Mouse (Mus musculus): ENCODE measurements around the gene Cdh24. TPM values are rescaled to one million over a fixed set of nuclear protein-coding genes. Genes with fewer than 3 reads are reported as not detected.
"Not testable (repeated sequence)": the region's sequence is repeated elsewhere in the genome, so short reads cannot be mapped to it uniquely, and the experiment has no call there.

Cdh24 gene
- polyA plus RNA-seq, 1 experiment from 2014 or later = 4.1 TPM

DNA sequence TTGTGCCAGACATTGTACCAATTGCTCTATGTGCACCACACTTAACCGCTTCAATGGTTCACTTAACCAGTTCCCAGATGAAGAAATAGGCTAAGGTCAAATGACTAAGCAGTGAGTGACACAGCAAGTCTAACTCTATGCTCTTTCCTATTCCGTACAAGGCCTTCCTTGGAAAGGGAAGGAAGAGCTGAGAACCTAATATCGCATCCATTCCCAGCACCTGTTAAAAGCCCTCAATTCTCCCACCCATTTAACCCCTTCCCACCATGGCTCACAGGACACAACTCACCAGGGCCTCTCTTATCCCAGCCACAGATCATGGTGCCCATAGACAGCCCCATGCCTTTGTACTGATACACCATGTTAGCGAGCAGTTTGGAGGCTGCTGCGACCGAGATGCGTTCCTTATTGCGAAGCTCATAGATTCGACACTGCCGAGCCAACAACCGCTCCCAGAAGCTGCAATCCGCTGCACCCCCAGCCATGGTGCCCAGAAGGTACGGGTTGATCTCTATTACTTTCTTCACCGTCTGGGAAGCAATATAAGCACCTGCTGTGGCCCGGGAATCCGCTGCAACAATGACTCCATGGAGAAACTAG lies 24.8 kb downstream of the Cdh24 start:
- Histone ChIP-seq H3K36me3 (peaks cover 50% of the 10 kb centered on the region), H3K27me3 (ENCODE audit: low read depth, poor library complexity, severe bottlenecking) (no peaks in the 10 kb centered on the region), H3K27ac (replicated peaks) (no peak overlapping the region), H3K4me1 (peaks cover 14% of the 10 kb centered on the region), H3K4me3 (peak overlapping the region; percentile 29; the same call in 1 of the 2 replicates), H3K9me3 (replicated peaks) (no peaks in the 10 kb centered on the region)
- no peak for DNase-seq (ENCODE audit: low spot score)
- WGBS = 94% methylated on average over 16 of the region's 16 CpGs

DNA sequence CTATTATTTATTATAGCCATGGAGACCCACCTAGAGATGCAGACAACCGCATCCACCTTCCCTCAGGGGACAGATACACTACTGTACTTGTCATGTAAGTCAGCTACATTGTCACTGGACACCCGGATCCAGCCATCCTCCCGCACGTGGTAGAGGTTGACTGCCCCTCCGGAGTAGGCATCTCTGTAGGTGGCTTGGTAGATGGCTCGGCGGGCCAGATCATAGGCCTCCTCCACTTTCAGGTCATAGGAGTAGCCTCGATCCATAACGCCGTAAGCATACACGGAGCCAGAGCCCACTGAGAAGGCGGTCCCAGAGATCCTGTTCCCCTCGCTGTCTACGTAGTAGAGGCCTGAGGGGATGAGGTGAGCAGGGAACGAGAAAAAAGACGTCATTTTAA lies 27.0 kb downstream of the Cdh24 start:
- not testable (repeated sequence) for DNase-seq (ENCODE audit: low spot score); H3K4me3 ChIP-seq; H3K27me3 ChIP-seq (ENCODE audit: low read depth, poor library complexity, severe bottlenecking); H3K27ac ChIP-seq (replicated peaks); H3K9me3 ChIP-seq (replicated peaks)
- peaks cover 14% of the 10 kb centered on the region for H3K4me1 ChIP-seq
- WGBS = 97% methylated on average over 16 of the region's 16 CpGs
- H3K36me3 ChIP-seq = peaks cover 62% of the 10 kb centered on the region

DNA sequence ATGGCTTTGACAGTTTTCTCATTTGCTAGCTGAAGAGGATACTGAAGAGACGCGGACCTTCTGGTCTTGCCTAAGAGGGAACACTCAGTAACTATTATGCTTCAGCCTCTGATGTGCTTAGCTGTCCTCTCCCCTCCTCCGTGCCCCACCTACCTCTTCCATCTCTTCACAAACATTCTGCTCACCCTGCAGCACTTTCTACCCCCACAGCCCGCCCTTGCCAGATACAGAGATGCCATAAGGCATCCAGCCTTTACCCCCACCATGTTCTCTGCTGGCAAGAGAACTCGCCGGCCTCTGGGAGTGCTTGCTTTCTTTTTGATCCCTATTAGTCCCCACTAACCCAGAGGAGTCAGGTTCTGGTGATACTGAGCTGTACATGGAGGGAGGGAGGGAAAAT lies 30.5 kb downstream of the Cdh24 start:
- Histone ChIP-seq H3K27ac (replicated peaks) (no peak overlapping the region), H3K4me1 (peaks cover 12% of the 10 kb centered on the region), H3K4me3 (no peak overlapping the region), H3K36me3 (peaks cover 51% of the 10 kb centered on the region), H3K27me3 (ENCODE audit: low read depth, poor library complexity, severe bottlenecking) (no peaks in the 10 kb centered on the region), H3K9me3 (replicated peaks) (no peaks in the 10 kb centered on the region)
- no peak for DNase-seq (ENCODE audit: low spot score)
- 76% methylated on average over 6 of the region's 6 CpGs for WGBS

DNA sequence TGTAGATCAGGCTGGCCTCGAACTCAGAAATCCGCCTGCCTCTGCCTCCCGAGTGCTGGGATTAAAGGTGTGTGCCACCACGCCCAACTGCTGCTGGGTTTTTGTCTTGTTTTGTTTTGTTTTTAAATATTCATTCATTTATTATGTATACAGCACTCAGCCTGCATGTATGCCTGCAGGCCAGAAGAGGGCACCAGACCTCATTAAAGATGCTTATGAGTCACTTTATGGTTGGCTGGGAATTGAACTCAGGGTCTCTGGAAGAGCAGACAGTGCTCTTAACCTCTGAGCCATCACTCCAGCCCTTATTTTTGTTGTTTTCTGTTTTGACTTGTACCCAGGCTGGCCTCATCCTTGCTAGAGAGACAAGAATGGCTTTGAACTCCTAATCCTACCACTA lies 31.2 kb downstream of the Cdh24 start:
- Histone ChIP-seq H3K4me1 (peaks cover 18% of the 10 kb centered on the region), H3K9me3 (replicated peaks) (no peaks in the 10 kb centered on the region), H3K27ac (replicated peaks) (no peak overlapping the region), H3K4me3 (no peak overlapping the region), H3K27me3 (ENCODE audit: low read depth, poor library complexity, severe bottlenecking) (no peaks in the 10 kb centered on the region), H3K36me3 (peaks cover 44% of the 10 kb centered on the region)
- 79% methylated on average over 4 of the region's 4 CpGs for WGBS
- DNase-seq (ENCODE audit: low spot score) = no peak

DNA sequence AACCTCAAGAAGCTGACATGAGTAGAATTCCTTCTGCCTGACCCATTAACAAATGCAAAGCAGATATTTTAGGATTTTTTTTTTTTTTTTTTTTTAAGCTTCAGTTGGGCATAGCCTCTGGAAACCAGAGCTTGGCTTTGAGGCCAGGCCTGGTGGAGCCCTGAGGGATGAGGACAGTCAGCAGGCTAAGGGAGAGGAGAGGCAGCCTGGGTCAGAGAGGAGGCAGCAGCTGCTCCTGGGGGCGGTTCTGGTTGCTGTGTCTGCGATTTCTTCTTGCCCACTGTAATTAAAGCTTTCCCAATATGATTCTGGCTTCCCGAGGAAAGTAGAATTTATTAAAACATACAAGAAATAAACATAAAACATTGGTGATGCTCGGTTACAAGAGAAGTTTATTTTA lies 31.9 kb downstream of the Cdh24 start:
- Histone ChIP-seq H3K27ac (replicated peaks) (no peak overlapping the region), H3K27me3 (ENCODE audit: low read depth, poor library complexity, severe bottlenecking) (no peaks in the 10 kb centered on the region), H3K4me3 (no peak overlapping the region), H3K36me3 (peaks cover 37% of the 10 kb centered on the region), H3K4me1 (peaks cover 26% of the 10 kb centered on the region), H3K9me3 (replicated peaks) (no peaks in the 10 kb centered on the region)
- no peak for DNase-seq (ENCODE audit: low spot score)
- WGBS = 81% methylated on average over 4 of the region's 4 CpGs

DNA sequence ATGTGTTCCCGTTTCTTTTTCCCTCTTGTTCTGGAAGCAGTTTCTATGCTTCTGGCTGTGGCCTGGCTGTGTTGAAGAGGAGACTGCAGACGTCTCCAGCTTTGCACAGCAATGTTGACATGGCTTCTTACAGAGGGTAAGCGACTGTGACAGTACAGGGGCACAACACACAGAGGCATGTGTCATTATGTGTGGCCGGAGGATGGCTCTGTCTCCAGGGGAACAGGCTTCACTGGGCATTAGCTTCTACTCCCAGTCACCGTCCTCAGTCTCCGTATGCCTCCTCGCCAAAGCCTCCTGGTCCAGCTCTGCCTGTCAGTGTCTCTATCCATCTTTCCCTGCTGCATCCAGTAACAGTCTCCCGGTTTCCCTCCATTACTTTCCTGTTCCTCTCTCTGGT lies 33.9 kb downstream of the Cdh24 start:
- Histone ChIP-seq H3K36me3 (peaks cover 19% of the 10 kb centered on the region), H3K4me1 (peaks cover 44% of the 10 kb centered on the region), H3K4me3 (no peak overlapping the region; the same call in 1 of the 2 replicates), H3K9me3 (replicated peaks) (no peaks in the 10 kb centered on the region), H3K27ac (replicated peaks) (no peak overlapping the region), H3K27me3 (ENCODE audit: low read depth, poor library complexity, severe bottlenecking) (no peaks in the 10 kb centered on the region)
- no peak for DNase-seq (ENCODE audit: low spot score)
- 55% methylated on average over 8 of the region's 8 CpGs for WGBS

DNA sequence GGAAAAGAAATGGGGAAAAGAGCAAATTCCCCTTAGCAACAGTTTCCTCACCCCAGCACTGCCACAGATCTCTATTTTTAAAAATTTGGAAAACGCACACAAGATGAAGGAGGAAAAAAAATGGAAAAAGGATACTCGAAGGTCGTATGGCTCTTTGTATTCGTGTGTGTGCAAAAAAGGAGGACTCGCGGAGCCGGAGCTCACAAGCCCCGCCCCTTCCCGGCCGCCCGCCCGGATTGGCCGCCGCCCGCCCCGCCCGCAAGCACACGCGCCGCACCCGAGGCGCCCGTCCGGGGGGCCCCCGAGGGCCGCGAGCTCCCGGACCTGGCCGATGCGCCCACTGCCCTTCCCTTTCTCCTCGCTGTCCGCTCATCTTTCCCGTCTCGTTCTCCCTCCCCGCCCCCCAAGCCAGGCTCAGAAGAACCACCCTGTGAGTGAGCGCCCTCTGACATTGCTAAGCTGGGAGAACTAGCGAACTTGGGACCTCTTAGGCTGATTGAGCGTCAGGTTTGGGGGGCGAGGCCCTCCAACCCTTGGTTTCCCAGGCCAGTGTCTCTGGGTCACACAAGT lies 35.3 kb downstream of the Cdh24 start, which contains the start of gene 4931414P19Rik:
Gene 4931414P19Rik, minus strand, starts transcription at position 242 of the 570 bp plus-strand sequence.
- peak within 1 kb of the TSS; percentile 88 for H3K27ac ChIP-seq (replicated peaks)
- peak within 1 kb of the TSS; percentile 61 for H3K4me3 ChIP-seq
- peaks cover 7% of the 10 kb centered on the region; the same call in 1 of the 2 replicates for H3K36me3 ChIP-seq
- no peaks in the 10 kb centered on the region for H3K9me3 ChIP-seq (replicated peaks)
- H3K4me1 ChIP-seq = peaks cover 46% of the 10 kb centered on the region
- H3K27me3 ChIP-seq (ENCODE audit: low read depth, poor library complexity, severe bottlenecking) = no peaks in the 10 kb centered on the region
- DNase-seq (ENCODE audit: low spot score) = peak; percentile 83
- under 1% methylated on average over 39 of the region's 39 CpGs for WGBS

DNA sequence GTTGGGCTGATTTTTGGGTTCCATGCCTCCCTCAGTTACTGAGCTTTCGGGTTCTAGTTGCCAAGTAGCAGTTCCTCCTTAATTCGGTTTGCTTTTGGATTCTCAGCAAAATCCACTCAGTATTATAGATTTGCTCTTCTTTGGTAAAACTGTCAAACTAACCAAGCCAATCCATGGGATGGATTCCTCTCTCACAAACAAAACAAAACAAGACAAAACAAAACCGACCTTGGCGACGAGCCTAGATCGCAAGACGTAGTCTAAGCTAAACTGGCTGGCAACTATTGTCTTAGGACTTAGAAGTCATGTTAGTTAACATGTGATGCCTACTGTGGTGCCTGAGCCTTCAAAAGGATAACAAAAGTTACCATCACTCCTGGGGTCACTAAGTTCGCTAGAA lies 37.5 kb downstream of the Cdh24 start:
- peak overlapping the region; percentile 67 for H3K4me3 ChIP-seq
- peaks cover 46% of the 10 kb centered on the region for H3K4me1 ChIP-seq
- H3K27ac ChIP-seq (replicated peaks) = peak overlapping the region; percentile 96
- no peak for DNase-seq (ENCODE audit: low spot score)
- no peaks in the 10 kb centered on the region for H3K27me3 ChIP-seq (ENCODE audit: low read depth, poor library complexity, severe bottlenecking)
- WGBS = 87% methylated on average over 8 of the region's 8 CpGs
- H3K36me3 ChIP-seq = peaks cover 9% of the 10 kb centered on the region
- no peaks in the 10 kb centered on the region for H3K9me3 ChIP-seq (replicated peaks)

DNA sequence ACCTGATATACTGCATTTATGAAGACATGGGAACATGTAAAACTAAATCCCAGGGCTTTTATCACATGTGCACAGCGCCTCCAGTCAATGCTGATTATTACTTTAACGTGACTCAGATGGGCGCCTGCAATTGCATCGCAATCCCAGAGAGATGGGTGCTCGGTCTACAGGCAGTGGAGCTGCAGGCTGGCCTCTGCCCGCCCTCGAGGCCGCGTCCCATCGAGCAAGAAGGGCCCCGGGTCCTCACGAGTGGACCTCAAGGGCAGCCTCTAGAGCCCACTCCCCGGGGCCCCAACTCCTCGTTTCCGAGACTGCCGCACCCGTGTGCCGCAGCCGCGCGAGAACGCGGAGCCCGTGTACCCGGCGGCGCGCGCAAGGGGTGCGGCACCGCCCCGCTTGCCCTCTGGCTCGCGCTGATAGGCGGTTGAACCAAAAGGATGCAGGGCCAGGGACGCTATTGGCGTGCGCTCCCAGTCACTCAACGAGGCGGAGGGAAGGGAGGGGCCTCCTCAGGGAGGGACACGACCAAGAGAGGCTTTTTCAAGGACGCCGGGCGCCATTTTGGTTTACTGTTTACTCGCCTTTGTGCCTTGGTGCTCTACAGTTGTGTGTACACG lies 38.0 kb downstream of the Cdh24 start:
- DNase-seq (ENCODE audit: low spot score) = peak; percentile 97
- peaks cover 12% of the 10 kb centered on the region for H3K36me3 ChIP-seq
- H3K4me1 ChIP-seq = peaks cover 46% of the 10 kb centered on the region
- WGBS = under 1% methylated on average over 46 of the region's 46 CpGs
- H3K27ac ChIP-seq (replicated peaks) = peak overlapping the region; percentile 96
- peak overlapping the region; percentile 67 for H3K4me3 ChIP-seq
- H3K27me3 ChIP-seq (ENCODE audit: low read depth, poor library complexity, severe bottlenecking) = no peaks in the 10 kb centered on the region
- no peaks in the 10 kb centered on the region for H3K9me3 ChIP-seq (replicated peaks)

DNA sequence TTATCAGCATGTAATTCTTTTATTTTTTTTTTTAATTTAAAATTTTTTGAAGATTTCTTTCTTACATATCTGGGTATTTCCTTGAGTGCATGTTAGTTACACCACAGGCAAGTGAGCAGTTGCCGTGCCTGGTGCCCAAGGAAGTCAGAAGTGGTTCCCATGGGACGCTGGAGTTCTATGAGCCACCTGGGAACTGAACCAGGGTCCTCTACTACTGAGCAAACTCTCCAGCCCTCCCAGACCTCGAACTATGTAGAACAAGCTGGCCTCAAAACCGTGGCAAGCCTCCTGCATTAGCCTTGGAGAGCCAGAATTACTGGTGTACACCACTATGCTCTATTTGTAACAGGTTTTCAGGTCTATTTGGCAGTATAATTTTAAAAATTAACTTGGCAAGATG lies 38.6 kb downstream of the Cdh24 start:
- no peaks in the 10 kb centered on the region for H3K27me3 ChIP-seq (ENCODE audit: low read depth, poor library complexity, severe bottlenecking)
- no peaks in the 10 kb centered on the region for H3K9me3 ChIP-seq (replicated peaks)
- 49% methylated on average over 4 of the region's 4 CpGs for WGBS
- DNase-seq (ENCODE audit: low spot score) = no peak
- peaks cover 12% of the 10 kb centered on the region for H3K36me3 ChIP-seq
- peak overlapping the region; percentile 67 for H3K4me3 ChIP-seq
- peak overlapping the region; percentile 96 for H3K27ac ChIP-seq (replicated peaks)
- H3K4me1 ChIP-seq = peaks cover 46% of the 10 kb centered on the region

DNA sequence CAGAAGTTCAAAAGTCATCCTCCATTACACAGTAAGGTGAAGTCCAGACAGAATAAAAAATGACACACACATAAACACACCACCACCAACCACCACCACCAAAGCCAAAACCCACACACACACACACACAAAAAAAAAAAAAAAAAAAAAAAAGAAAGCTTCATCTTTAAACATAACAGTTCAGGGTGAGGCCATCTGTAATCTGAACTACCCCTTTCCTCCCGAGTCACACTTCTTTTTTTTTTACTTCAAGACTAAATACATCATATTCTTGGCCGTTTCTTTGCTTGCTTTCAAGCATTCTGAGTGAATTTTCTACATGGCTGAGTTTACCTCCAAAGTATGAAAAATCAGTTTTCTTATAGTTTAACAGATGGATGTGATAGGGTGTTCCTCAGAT lies 39.6 kb downstream of the Cdh24 start:
- Histone ChIP-seq H3K9me3 (replicated peaks) (no peaks in the 10 kb centered on the region), H3K4me1 (peaks cover 41% of the 10 kb centered on the region), H3K27ac (replicated peaks) (no peak overlapping the region), H3K27me3 (ENCODE audit: low read depth, poor library complexity, severe bottlenecking) (no peaks in the 10 kb centered on the region), H3K4me3 (no peak overlapping the region), H3K36me3 (peaks cover 17% of the 10 kb centered on the region)
- DNase-seq (ENCODE audit: low spot score) = no peak
- 81% methylated on average over 2 of the region's 2 CpGs for WGBS

DNA sequence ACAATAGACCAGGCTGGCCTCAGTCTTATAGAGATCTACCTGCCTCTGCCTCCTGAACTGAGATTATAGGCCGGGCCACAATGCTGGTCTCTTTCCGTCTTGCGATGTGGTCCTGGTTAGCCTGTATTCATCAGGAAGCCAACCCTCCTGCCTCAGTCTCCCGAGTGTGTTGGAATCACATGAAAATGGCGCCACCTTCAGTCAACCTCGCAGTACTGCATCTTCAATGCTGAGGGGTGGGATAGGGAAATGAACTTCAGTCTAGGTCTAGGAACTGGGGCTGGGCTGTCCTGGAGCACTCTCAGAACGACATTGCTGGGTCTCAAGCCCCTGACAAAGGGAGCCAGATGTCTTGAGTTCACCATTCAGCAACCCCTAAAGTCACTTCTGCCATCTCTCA lies 44.1 kb downstream of the Cdh24 start:
- WGBS = 78% methylated on average over 7 of the region's 7 CpGs
- Histone ChIP-seq H3K4me1 (peaks cover 8% of the 10 kb centered on the region; the same call in 1 of the 2 replicates), H3K27me3 (ENCODE audit: low read depth, poor library complexity, severe bottlenecking) (no peaks in the 10 kb centered on the region), H3K36me3 (peaks cover 42% of the 10 kb centered on the region), H3K4me3 (no peak overlapping the region), H3K9me3 (replicated peaks) (0 out of 2 replicates have a peak, but pooled peaks cover 3% of the 10 kb centered on the region), H3K27ac (replicated peaks) (no peak overlapping the region)
- DNase-seq (ENCODE audit: low spot score) = no peak
